Mouse (Mus musculus): Measurements from ENCODE around the gene Nrl. TPM values are rescaled to one million over a fixed set of nuclear protein-coding genes. Genes with fewer than 3 reads are reported as not detected.
A peak's percentile ranks its signal among the peaks of the same experiment; 100 is the strongest.

The Nrl gene
- polyA plus RNA-seq, 1 experiment from 2014 or later, result not detected

DNA sequence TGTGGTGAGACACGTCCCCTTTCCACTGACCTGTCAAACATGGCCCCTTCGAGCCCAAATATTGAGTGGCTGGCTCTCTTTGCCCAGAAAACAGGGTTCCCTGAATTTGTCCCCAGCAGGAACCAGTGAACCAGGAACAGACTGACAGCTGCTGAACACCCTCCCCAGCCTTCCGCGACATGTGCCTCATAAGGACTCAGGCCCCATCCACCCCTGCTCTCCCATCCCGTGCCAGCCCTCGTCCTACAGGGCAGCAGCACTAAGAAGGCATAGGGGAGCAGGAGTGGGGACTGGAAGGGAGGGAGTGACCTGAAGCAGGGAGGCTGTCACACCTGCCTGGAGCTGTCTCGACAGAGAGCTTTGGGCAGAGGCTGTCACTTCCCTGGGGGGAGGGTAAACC lies 17.0 kb downstream of the Nrl start:
- H3K9me3 ChIP-seq (replicated peaks), result no peaks in the 10 kb centered on the region
- no peak overlapping the region for H3K4me2 ChIP-seq
- H3K27me3 ChIP-seq, result peaks cover 61% of the 10 kb centered on the region
- H3K36me3 ChIP-seq, result no peaks in the 10 kb centered on the region
- DNase-seq, result no peak
- ATAC-seq (ENCODE audit: low read depth), result no peak
- no peak overlapping the region for H3K4me3 ChIP-seq (replicated peaks)
- 48% methylated on average over 7 of the region's 7 CpGs for WGBS (ENCODE audit: insufficient replicate concordance)
- no peak overlapping the region for H3K9ac ChIP-seq
- H3K27ac ChIP-seq, result no peak overlapping the region
- H3K4me1 ChIP-seq (replicated peaks), result peaks cover 4% of the 10 kb centered on the region; the same call in 1 of the 2 replicates

DNA sequence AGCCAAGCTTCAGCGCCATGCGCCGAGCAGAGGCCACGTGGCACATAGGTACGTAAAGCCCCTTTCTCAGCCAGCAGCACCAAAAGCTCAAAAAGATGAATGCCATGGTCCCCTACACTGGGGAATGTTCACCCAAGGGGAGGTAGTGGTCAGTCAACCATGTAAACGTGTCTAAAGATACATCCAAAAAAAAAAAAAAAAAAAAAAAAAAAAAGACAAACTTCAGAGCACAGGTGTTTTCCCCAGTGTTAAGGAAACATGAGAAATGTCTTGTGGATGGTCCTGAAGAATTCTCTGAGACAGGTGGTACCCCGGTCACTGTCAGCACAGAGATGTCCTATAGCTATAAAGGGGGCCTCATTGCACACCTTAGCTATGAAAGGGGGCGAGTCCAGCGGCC lies 19.2 kb downstream of the Nrl start:
- no peak overlapping the region for H3K9ac ChIP-seq
- H3K27me3 ChIP-seq, result peaks cover 41% of the 10 kb centered on the region
- WGBS (ENCODE audit: insufficient replicate concordance), result 77% methylated on average over 9 of the region's 9 CpGs
- H3K27ac ChIP-seq, result no peak overlapping the region
- H3K9me3 ChIP-seq (replicated peaks), result no peaks in the 10 kb centered on the region
- DNase-seq, result no peak
- no peak overlapping the region for H3K4me2 ChIP-seq
- H3K36me3 ChIP-seq, result no peaks in the 10 kb centered on the region
- H3K4me1 ChIP-seq (replicated peaks), result no peaks in the 10 kb centered on the region
- no peak for ATAC-seq (ENCODE audit: low read depth)
- H3K4me3 ChIP-seq (replicated peaks), result no peak overlapping the region

DNA sequence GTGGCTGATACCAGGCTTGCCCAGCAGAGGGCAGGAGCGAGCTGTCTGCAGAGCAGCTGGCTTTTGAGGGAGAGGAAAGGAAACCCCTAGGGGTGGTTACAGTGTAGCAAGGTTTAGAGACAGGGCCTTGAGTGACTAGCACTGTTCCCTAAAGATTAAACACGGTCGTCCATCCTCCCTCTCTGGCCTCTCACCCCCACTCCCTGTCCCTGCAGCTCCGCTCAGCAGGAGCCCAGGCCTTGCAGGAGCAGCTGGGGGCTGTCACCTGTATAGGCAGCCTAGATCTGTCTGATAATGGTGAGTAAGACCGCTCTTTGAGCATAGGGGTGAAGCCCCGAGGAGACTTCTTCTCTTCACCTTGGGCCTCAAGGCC lies 27.3 kb downstream of the Nrl start:
- Histone ChIP-seq H3K27me3 (no peaks in the 10 kb centered on the region; the same call in 1 of the 2 replicates), H3K4me1 (replicated peaks) (peaks cover 11% of the 10 kb centered on the region), H3K9me3 (replicated peaks) (no peaks in the 10 kb centered on the region), H3K9ac (no peak overlapping the region), H3K4me3 (replicated peaks) (no peak overlapping the region), H3K36me3 (no peaks in the 10 kb centered on the region), H3K4me2 (no peak overlapping the region), H3K27ac (no peak overlapping the region)
- ATAC-seq (ENCODE audit: low read depth), result peak; percentile 35
- 30% methylated on average over 6 of the region's 6 CpGs for WGBS (ENCODE audit: insufficient replicate concordance)
- peak; percentile 73 for DNase-seq

DNA sequence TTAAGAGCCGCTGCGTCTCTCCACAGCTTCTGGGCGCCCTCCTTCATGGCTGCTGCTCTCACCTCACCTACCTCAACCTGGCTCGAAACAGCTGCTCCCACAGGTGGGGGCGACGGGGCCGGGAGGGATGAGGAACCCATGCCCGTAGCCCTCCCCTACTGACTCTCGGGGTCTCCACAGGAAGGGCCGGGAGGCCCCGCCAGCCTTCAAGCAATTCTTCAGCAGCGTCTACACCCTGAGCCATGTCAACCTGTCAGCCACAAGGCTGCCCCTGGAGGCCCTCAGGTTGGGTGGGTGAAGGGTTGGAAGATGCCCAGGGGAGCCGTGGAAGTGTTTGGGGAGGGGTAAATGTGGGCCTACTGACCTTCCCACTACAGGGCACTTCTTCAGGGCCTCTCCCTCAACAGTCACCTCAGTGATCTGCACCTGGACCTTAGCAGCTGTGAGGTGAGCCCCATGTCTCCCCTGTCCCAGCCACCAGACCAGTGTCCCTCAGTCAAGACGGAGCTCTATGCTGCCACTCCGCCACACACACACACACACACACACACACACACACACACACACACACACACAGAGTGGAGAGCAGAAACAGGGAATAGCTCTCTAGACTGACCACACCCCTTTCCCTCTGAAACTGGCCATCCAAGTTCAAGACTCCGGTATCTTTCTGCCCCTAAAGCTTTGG lies 27.9 kb downstream of the Nrl start:
- peak; percentile 14; the same call in 1 of the 2 replicates for ATAC-seq (ENCODE audit: low read depth)
- no peak overlapping the region for H3K4me3 ChIP-seq (replicated peaks)
- no peak overlapping the region for H3K4me2 ChIP-seq
- no peak overlapping the region for H3K27ac ChIP-seq
- H3K9ac ChIP-seq, result no peak overlapping the region
- H3K27me3 ChIP-seq, result no peaks in the 10 kb centered on the region; the same call in 1 of the 2 replicates
- 68% methylated on average over 16 of the region's 16 CpGs for WGBS (ENCODE audit: insufficient replicate concordance)
- DNase-seq, result no peak
- H3K36me3 ChIP-seq, result no peaks in the 10 kb centered on the region
- H3K4me1 ChIP-seq (replicated peaks), result peaks cover 17% of the 10 kb centered on the region
- H3K9me3 ChIP-seq (replicated peaks), result no peaks in the 10 kb centered on the region

DNA sequence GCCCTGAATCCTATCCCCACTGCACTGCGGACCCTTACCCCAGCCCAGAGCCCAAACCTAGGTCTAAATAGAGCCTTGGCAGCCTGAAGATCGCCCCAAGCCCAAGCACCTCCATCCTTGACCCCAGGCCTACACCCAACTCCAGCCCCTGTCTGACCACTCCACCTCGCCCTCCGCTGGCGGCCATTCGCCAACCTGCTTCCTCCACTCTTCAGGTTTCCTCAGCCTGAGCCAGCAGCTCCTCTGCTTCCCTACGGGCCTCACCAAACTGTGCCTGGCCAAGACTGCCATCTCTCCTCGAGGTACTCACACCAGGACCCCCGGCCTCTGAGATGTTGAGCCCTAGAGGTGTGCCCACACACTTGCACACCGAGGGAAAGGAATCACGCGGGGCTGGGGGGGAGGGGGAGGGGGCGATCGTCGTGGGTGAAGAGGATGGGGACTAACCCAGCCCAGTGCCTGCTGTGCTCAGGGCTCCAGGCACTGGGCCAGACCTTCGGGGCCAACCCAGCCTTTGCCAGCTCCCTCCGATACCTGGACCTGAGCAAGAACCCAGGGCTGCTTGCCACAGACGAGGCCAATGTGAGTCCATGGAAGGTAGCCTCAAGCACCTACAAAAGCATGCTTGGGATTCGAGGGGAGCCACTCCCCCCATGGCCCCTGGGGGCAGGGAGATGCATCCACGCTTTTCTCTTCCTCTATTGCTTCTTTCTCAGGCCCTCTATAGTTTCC lies 29.1 kb downstream of the Nrl start:
- no peak overlapping the region for H3K27ac ChIP-seq
- WGBS (ENCODE audit: insufficient replicate concordance), result 65% methylated on average over 20 of the region's 20 CpGs
- H3K27me3 ChIP-seq, result no peaks in the 10 kb centered on the region; the same call in 1 of the 2 replicates
- no peak overlapping the region for H3K4me3 ChIP-seq (replicated peaks)
- no peaks in the 10 kb centered on the region for H3K9me3 ChIP-seq (replicated peaks)
- no peak for DNase-seq
- no peak overlapping the region for H3K4me2 ChIP-seq
- no peak overlapping the region for H3K9ac ChIP-seq
- peaks cover 29% of the 10 kb centered on the region for H3K4me1 ChIP-seq (replicated peaks)
- no peak for ATAC-seq (ENCODE audit: low read depth)
- H3K36me3 ChIP-seq, result no peaks in the 10 kb centered on the region

DNA sequence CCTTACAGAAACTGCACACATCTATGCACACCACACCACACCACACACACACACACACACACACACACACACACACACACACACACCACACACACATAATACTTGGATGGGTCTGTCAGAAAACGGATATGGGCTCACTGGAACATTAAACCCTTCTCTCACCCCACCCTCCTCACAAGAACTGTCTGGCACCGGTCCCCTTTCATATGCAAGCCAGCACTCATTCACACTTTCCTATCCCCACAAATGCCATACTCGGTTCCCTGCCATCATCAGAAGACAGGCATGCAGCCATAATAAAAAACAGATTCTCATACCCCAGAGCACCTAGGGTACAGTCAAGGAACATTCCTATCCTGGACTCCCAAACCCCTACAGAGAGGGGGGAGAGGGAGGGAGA lies 32.7 kb downstream of the Nrl start:
- Histone ChIP-seq H3K9me3 (replicated peaks) (no peaks in the 10 kb centered on the region), H3K9ac (peak overlapping the region; percentile 76), H3K27ac (no peak overlapping the region), H3K27me3 (peaks cover 3% of the 10 kb centered on the region; the same call in 1 of the 2 replicates), H3K4me2 (peak overlapping the region; percentile 99), H3K36me3 (peaks cover 17% of the 10 kb centered on the region), H3K4me3 (replicated peaks) (0 out of 2 replicates have a peak overlapping the region, but pooled peaks have one; percentile 75), H3K4me1 (replicated peaks) (peaks cover 34% of the 10 kb centered on the region)
- ATAC-seq (ENCODE audit: low read depth) (no peak), DNase-seq (no peak)
- WGBS (ENCODE audit: insufficient replicate concordance), result 37% methylated on average over 3 of the region's 3 CpGs

DNA sequence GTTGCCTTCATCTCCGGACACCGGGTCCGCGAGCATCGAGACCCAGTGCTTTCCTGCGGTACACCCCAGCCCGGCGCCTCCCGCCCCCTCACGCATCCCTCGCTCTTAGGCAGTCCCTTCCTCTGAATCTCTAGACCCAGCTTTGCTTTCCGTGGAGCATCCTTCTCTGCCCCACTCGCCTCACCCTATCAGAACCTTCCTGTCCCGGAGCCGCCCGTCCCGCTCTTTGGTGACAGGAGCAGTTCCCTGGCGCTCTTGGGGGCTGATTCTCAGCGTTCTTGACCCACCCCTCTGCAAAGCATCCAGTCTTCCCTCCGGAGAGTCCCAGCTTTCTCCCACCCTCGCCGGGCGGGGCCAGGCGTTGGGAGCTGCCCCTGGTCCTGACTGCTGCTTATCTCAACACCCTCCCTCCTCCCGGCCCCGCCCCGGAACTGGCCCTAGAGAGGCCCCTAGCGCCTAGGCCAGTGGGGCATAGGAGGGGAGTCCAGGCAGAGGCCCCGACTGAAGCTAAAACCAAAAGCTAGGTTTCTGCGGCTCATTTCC lies 33.4 kb downstream of the Nrl start:
- peaks cover 20% of the 10 kb centered on the region for H3K36me3 ChIP-seq
- ATAC-seq (ENCODE audit: low read depth) (peak; percentile 94), DNase-seq (peak; percentile 83)
- peak overlapping the region; percentile 76 for H3K9ac ChIP-seq
- under 1% methylated on average over 29 of the region's 30 CpGs for WGBS (ENCODE audit: insufficient replicate concordance)
- no peaks in the 10 kb centered on the region for H3K9me3 ChIP-seq (replicated peaks)
- peak overlapping the region; percentile 71 for H3K27ac ChIP-seq
- peaks cover 34% of the 10 kb centered on the region for H3K4me1 ChIP-seq (replicated peaks)
- peaks cover 3% of the 10 kb centered on the region; the same call in 1 of the 2 replicates for H3K27me3 ChIP-seq
- peak overlapping the region; percentile 75 for H3K4me3 ChIP-seq (replicated peaks)
- H3K4me2 ChIP-seq, result peak overlapping the region; percentile 99

DNA sequence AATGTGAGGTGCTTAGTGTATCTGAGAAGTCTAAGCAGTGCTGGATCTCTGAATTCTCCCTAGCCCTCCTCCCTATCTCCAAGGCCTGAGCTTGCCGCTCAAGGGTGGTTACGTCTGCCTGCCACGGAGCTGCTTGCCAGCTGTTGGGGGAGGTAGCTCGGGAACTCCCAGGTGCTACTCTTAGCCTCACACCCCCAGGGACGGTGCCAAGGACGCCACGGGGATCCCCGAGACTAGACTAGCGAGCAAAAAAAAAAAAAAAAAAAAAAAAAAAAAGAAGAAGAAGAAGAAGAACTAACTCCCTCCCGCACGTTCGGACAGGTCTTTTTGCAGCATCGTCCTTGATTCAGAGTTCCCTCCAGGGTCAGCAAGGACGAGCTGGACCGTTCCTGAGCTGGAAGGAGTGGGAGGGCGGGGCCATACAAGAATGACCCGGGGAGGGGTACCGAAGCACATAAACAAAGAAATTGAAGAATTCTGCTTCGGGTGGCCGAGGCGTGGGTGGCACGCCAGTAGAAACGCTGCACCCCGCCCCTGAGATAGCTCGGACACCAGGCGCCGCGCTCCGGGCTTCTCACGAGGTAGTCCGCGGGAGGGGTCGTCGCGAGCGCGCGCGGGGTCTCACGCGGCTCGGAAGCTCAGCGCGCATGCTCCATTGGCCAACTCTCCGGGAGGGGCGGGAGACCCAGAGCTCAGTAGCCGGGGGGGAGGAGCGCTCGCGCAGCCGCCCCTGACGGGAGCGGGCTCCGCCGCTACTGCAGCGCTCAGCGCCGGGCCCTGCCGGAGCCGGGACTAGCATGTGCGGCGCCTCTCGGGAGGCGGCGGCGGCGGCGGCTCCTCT lies 34.2 kb downstream of the Nrl start, which contains the start of gene Carmil3:
Carmil3 (plus strand) TSS at position 291 of the 841 bp plus-strand sequence.
- Histone ChIP-seq H3K4me3 (replicated peaks) (peak within 1 kb of the TSS; percentile 75), H3K9ac (peak within 1 kb of the TSS; percentile 76), H3K9me3 (replicated peaks) (no peaks in the 10 kb centered on the region), H3K4me2 (peak within 1 kb of the TSS; percentile 99), H3K4me1 (replicated peaks) (peaks cover 34% of the 10 kb centered on the region), H3K36me3 (peaks cover 27% of the 10 kb centered on the region), H3K27me3 (peaks cover 3% of the 10 kb centered on the region; the same call in 1 of the 2 replicates), H3K27ac (peak within 1 kb of the TSS; percentile 68)
- 1% methylated on average over 66 of the region's 68 CpGs for WGBS (ENCODE audit: insufficient replicate concordance)
- ATAC-seq (ENCODE audit: low read depth), result peak; percentile 67
- DNase-seq, result peak; percentile 53

DNA sequence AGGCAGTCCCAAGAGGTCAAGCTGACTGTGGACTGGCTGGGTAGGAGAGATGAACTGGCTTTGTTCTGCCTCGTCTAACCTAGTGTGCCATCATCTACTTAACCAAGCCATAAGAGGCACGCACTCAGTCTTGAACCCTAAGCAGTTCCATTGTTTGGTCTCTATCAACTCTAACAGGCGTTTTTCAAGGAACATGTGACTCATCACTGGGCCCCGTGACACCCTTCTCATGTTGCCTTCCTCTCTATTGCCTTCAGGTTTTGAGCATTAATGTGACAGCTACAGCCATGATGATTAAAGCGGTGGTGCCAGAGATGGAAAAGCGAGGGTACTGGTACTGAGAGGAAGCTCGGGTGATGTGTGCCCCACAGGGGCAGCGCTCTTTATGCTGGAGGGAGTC lies 37.9 kb downstream of the Nrl start:
- Histone ChIP-seq H3K9me3 (replicated peaks) (no peaks in the 10 kb centered on the region), H3K9ac (no peak overlapping the region), H3K4me3 (replicated peaks) (no peak overlapping the region), H3K4me1 (replicated peaks) (peaks cover 34% of the 10 kb centered on the region), H3K27me3 (peaks cover 3% of the 10 kb centered on the region; the same call in 1 of the 2 replicates), H3K36me3 (peaks cover 40% of the 10 kb centered on the region), H3K27ac (no peak overlapping the region), H3K4me2 (no peak overlapping the region)
- DNase-seq (no peak), ATAC-seq (ENCODE audit: low read depth) (no peak)
- WGBS (ENCODE audit: insufficient replicate concordance), result 70% methylated on average over 8 of the region's 8 CpGs

DNA sequence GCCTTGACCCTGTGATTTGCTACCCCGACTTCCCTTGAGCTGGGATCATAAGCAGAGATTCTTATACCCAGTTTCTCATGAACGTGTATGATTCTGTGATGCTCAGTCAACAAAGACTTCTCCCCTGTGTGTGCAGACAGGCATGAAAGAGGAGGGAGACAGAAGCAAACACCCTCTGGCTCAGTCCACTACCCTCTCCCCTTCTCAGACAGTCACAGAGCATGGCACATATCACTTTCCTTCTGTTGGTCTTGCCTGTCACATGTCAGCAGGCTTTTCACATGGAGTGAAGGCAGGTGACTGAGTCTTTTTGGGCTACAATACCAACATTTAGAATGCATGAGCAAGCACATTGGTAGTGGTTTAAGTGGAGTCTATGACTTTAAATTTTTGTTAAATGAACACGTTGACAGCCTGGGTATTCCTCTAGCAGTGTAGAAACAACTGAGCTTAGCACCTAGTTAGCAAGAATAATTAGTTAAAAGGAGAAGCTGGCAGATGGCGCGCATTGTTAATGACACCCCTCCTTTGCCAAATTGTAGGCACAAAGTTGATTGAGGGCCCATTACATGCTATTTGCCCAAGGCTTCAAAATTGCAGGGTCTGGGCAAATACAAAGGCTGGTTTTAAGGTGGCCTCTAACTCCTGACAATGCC lies 40.2 kb downstream of the Nrl start:
- no peaks in the 10 kb centered on the region for H3K27me3 ChIP-seq
- no peak overlapping the region for H3K27ac ChIP-seq
- peaks cover 32% of the 10 kb centered on the region for H3K4me1 ChIP-seq (replicated peaks)
- H3K4me3 ChIP-seq (replicated peaks), result no peak overlapping the region
- H3K4me2 ChIP-seq, result no peak overlapping the region
- H3K9ac ChIP-seq, result no peak overlapping the region
- no peak for ATAC-seq (ENCODE audit: low read depth)
- WGBS (ENCODE audit: insufficient replicate concordance), result 80% methylated on average over 5 of the region's 5 CpGs
- no peaks in the 10 kb centered on the region for H3K9me3 ChIP-seq (replicated peaks)
- DNase-seq, result no peak
- H3K36me3 ChIP-seq, result peaks cover 52% of the 10 kb centered on the region
